Comparison of ENCODE assay signal across 23 mouse cellular contexts in the genomic region with DNA sequence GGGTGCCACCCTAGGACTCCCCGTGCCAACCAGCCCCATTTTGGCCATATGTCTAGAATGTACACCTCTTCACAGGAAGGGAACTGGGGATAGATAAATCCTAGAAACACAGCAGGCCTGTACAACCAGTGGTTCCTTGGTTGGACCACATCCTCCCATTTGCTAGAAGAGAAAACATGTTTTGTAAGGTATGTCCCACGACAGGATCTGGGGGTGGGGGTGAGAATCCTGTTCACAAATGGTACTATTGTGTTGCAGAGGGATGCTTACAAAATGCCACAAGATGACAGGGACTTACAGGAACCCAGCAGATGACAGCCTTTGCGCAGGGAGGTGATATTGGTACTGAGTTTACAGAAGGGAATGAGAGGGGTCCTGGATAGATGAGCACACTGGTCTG. TPM values are rescaled to one million over a fixed set of nuclear protein-coding genes. Genes with fewer than 3 reads are reported as not detected.
A peak's percentile ranks its signal among the peaks of the same experiment; 100 is the strongest.
DNase-seq lines count a peak whose midpoint lies in the region; ATAC-seq lines count a peak whose summit lies in the region.
"Had no signal": no experiment of that assay in that cellular context is flagged by ENCODE, and none has a peak within 500 bp of the region (broad histone marks: within the 10 kb centered on the region; RNA-seq: fewer than 3 reads in every experiment).

No protein-coding gene starts in this region.

- DNase-seq in embryonic facial prominence, embryonic 10.5 days (ENCODE audit: low spot score): no peak
- no peak for DNase-seq in liver, embryonic 13.5 days
- no peak for DNase-seq in liver
- peak; percentile 54 for DNase-seq in CD4-positive helper T cell, adult 2 months (ENCODE audit: low read depth, low spot score)
- DNase-seq in induced T-regulatory cell, adult 2 months (ENCODE audit: low read depth): peak; percentile 58
- DNase-seq in right cerebral cortex, postnatal 14 days: no peak
- DNase-seq: adrenal gland, postnatal 10 days; cerebellum, adult 18-20 months; cerebellum, postnatal 14 days; kidney, adult 18-20 months; kidney, postnatal 4 days; layer of hippocampus, adult 9-11 months; lung, postnatal 4 days; midbrain, embryonic 14.5 days; right cerebral cortex, adult 18-20 months had no signal

- H3K4me1 ChIP-seq in embryonic facial prominence, embryonic 12.5 days: peaks cover 31% of the 10 kb centered on the region
- peaks cover 46% of the 10 kb centered on the region for H3K4me1 ChIP-seq in embryonic facial prominence, embryonic 10.5 days
- peaks cover 42% of the 10 kb centered on the region for H3K4me1 ChIP-seq in liver, embryonic 13.5 days (replicated peaks)
- H3K4me1 ChIP-seq in intestine, embryonic 15.5 days (replicated peaks): peaks cover 21% of the 10 kb centered on the region; the same call in 1 of the 2 replicates

- H3K27ac ChIP-seq in embryonic facial prominence, embryonic 12.5 days: 0 out of 2 replicates have a peak overlapping the region, but pooled peaks have one; percentile 61
- H3K27ac ChIP-seq in embryonic facial prominence, embryonic 10.5 days (replicated peaks): no peak overlapping the region
- 0 out of 2 replicates have a peak overlapping the region, but pooled peaks have one; percentile 7 for H3K27ac ChIP-seq in liver, embryonic 13.5 days
- no peak overlapping the region for H3K27ac ChIP-seq in intestine, embryonic 15.5 days
- H3K27ac ChIP-seq: heart, embryonic 10.5 days; limb, embryonic 13.5 days; liver, embryonic 15.5 days; stomach, postnatal 0 days had no signal

- peaks cover 68% of the 10 kb centered on the region for H3K36me3 ChIP-seq in embryonic facial prominence, embryonic 12.5 days
- peaks cover 97% of the 10 kb centered on the region for H3K36me3 ChIP-seq in embryonic facial prominence, embryonic 10.5 days (replicated peaks)
- H3K36me3 ChIP-seq in liver, embryonic 13.5 days: peaks cover 46% of the 10 kb centered on the region
- peaks cover 37% of the 10 kb centered on the region for H3K36me3 ChIP-seq in intestine, embryonic 15.5 days

- no peak for ATAC-seq in embryonic facial prominence, embryonic 12.5 days (ENCODE audit: insufficient number of reproducible peaks, insufficient read depth, low FRiP score, low TSS enrichment)
- ATAC-seq in liver, embryonic 13.5 days (ENCODE audit: low read depth): no peak
- ATAC-seq in intestine, embryonic 15.5 days: no peak
- ATAC-seq: forebrain, embryonic 13.5 days; hindbrain, postnatal 0 days had no signal

- H3K9me3 ChIP-seq in embryonic facial prominence, embryonic 12.5 days: no peaks in the 10 kb centered on the region
- no peaks in the 10 kb centered on the region for H3K9me3 ChIP-seq in embryonic facial prominence, embryonic 10.5 days
- no peaks in the 10 kb centered on the region for H3K9me3 ChIP-seq in liver, embryonic 13.5 days (replicated peaks)
- H3K9me3 ChIP-seq in intestine, embryonic 15.5 days: no peaks in the 10 kb centered on the region
- H3K9me3 ChIP-seq: forebrain, embryonic 13.5 days; heart, embryonic 10.5 days; limb, embryonic 13.5 days; liver, embryonic 15.5 days had no signal

- no peak overlapping the region for H3K9ac ChIP-seq in embryonic facial prominence, embryonic 12.5 days
- no peak overlapping the region for H3K9ac ChIP-seq in liver, embryonic 13.5 days
- H3K9ac ChIP-seq in intestine, embryonic 15.5 days: no peak overlapping the region
- H3K9ac ChIP-seq: forebrain, embryonic 13.5 days; limb, embryonic 13.5 days; liver, embryonic 15.5 days had no signal

- H3K4me3 ChIP-seq in embryonic facial prominence, embryonic 12.5 days: no peak overlapping the region
- H3K4me3 ChIP-seq in embryonic facial prominence, embryonic 10.5 days: no peak overlapping the region
- no peak overlapping the region for H3K4me3 ChIP-seq in liver, embryonic 13.5 days (replicated peaks)
- H3K4me3 ChIP-seq in intestine, embryonic 15.5 days (replicated peaks): no peak overlapping the region
- H3K4me3 ChIP-seq: forebrain, embryonic 13.5 days; heart, embryonic 10.5 days; limb, embryonic 13.5 days; liver, embryonic 15.5 days had no signal

- no peaks in the 10 kb centered on the region for H3K27me3 ChIP-seq in embryonic facial prominence, embryonic 12.5 days
- no peaks in the 10 kb centered on the region for H3K27me3 ChIP-seq in embryonic facial prominence, embryonic 10.5 days (replicated peaks; ENCODE audit: low read depth, poor library complexity, severe bottlenecking)
- H3K27me3 ChIP-seq in liver, embryonic 13.5 days: no peaks in the 10 kb centered on the region
- no peaks in the 10 kb centered on the region for H3K27me3 ChIP-seq in intestine, embryonic 15.5 days (replicated peaks)
- H3K27me3 ChIP-seq: forebrain, embryonic 13.5 days; limb, embryonic 13.5 days; liver, embryonic 15.5 days had no signal

- WGBS in embryonic facial prominence, embryonic 12.5 days: 89% methylated on average over 3 of the region's 3 CpGs
- 90% methylated on average over 3 of the region's 3 CpGs for WGBS in embryonic facial prominence, embryonic 10.5 days
- 72% methylated on average over 3 of the region's 3 CpGs for WGBS in liver, embryonic 13.5 days (ENCODE audit: insufficient replicate concordance)
- 87% methylated on average over 3 of the region's 3 CpGs for WGBS in intestine, embryonic 15.5 days

- no peak overlapping the region for H3K4me2 ChIP-seq in embryonic facial prominence, embryonic 12.5 days (replicated peaks)
- no peak overlapping the region for H3K4me2 ChIP-seq in liver, embryonic 13.5 days
- H3K4me2 ChIP-seq in intestine, embryonic 15.5 days (replicated peaks): no peak overlapping the region
- H3K4me2 ChIP-seq: forebrain, embryonic 13.5 days; limb, embryonic 13.5 days; liver, embryonic 15.5 days had no signal

RNA-seq across cellular contexts. Expression of a gene that starts 10.8 kb away (rescaled TPM):
- polyA plus RNA-seq in embryonic facial prominence, embryonic 12.5 days (2016; fragmentation: Nextera tagmentation; extraction: Ambion mirVana): 60.6 and 62.6 TPM in 2 replicates
- polyA plus RNA-seq in embryonic facial prominence, embryonic 10.5 days (2016; fragmentation: Nextera tagmentation; extraction: Ambion mirVana): 33.4 and 35.5 TPM in 2 replicates
- 4.8 and 4.9 TPM in 2 replicates for polyA plus RNA-seq in liver, embryonic 13.5 days (2015; fragmentation: Nextera tagmentation; extraction: Ambion mirVana)
- 34.5 and 34.7 TPM in 2 replicates for polyA plus RNA-seq in intestine, embryonic 15.5 days (2015; fragmentation: Nextera tagmentation; extraction: Ambion mirVana)

RNA-seq across cellular contexts. Expression of a gene that starts 30.9 kb away (rescaled TPM):
- polyA plus RNA-seq in embryonic facial prominence, embryonic 12.5 days (2016; fragmentation: Nextera tagmentation; extraction: Ambion mirVana): 14.0 and 14.2 TPM in 2 replicates
- polyA plus RNA-seq in embryonic facial prominence, embryonic 10.5 days (2016; fragmentation: Nextera tagmentation; extraction: Ambion mirVana): 11.7 and 14.9 TPM in 2 replicates
- polyA plus RNA-seq in liver, embryonic 13.5 days (2015; fragmentation: Nextera tagmentation; extraction: Ambion mirVana): 7.6 and 8.0 TPM in 2 replicates
- polyA plus RNA-seq in intestine, embryonic 15.5 days (2015; fragmentation: Nextera tagmentation; extraction: Ambion mirVana): 14.8 and 16.0 TPM in 2 replicates

Comparison
In these comparisons a context has a peak if more than half of its experiments do, and no peak if none do; other contexts are left out.
1. H3K27ac ChIP-seq: peak in embryonic facial prominence, embryonic 12.5 days (single experiment) and liver, embryonic 13.5 days (single experiment); none in embryonic facial prominence, embryonic 10.5 days (single experiment) and intestine, embryonic 15.5 days (single experiment).
2. DNase-seq: peak in CD4-positive helper T cell, adult 2 months (single experiment) and induced T-regulatory cell, adult 2 months (single experiment); none in embryonic facial prominence, embryonic 10.5 days (single experiment), liver, embryonic 13.5 days (single experiment), liver (single experiment) and right cerebral cortex, postnatal 14 days (single experiment).